Mouse (Mus musculus) large intestine, adult 2 months (tissue): Measurements from ENCODE around the gene Atp2c1. TPM values are rescaled to one million over a fixed set of nuclear protein-coding genes. Genes with fewer than 3 reads are reported as not detected.

ENCODE experiments used
- DNase-seq: peaks from one replicate; pipeline ENCODE4 v3.0.0-alpha.2; 2012; ENCODE audit warnings: low read depth, low spot score
- WGBS: fragments of 180-500 bp; shearing (Covaris S2); methylation state at CpG from one replicate; pipeline ENCODE4 v1.1.7; 2018; 5-methylcytosine and 5-hydroxymethylcytosine counted together
- polyA plus RNA-seq: library from polyadenylated mRNA; depleted of rRNA; stranded (reverse); fragments of >200 nt; gene quantifications from 2 replicates; pipeline ENCODE4 v1.2.3, GENCODE M21; 2012

Atp2c1 gene
- polyA plus RNA-seq, 1 experiment, result 23.3 TPM

DNA sequence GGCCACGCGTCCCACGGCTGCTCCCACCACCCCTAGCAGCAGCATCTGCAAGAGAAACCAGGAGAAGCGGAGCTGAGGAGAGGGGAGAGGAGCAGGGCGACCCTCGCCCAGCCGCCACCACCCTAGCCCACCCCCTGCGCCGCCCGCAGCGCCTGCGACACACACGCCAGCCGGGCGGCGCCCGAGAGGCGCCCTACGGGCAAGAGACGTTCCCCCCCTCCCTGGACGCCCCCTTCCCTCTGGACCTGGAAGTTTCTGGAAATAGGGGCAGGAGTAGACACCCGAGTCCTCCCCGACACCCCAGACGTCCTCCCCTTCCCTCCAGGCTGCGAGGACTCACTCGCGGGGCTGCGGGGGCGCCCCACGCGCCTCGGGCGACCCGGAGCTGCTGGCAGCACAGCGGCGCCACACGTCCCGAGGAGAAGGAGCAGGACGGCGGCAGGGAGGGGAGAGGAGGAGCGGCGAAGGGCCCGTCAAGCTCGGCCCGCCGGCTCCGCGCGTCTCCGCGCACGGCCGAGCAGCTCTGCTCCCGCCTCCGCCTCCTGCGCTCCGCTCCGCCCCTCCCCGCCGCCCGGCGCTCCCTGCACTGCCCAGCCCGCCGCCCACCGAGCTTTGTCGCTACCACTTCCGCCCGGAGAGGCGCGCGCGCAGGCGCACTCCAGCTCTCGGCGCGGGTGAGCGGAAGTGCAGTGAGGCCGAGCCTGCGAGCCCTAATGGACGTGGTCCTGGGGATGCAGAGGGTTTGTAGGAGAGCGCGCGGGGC lies 32.4 kb downstream of the Atp2c1 start:
- under 1% methylated on average over 80 of the region's 83 CpGs for WGBS
- peak; percentile 57 for DNase-seq

DNA sequence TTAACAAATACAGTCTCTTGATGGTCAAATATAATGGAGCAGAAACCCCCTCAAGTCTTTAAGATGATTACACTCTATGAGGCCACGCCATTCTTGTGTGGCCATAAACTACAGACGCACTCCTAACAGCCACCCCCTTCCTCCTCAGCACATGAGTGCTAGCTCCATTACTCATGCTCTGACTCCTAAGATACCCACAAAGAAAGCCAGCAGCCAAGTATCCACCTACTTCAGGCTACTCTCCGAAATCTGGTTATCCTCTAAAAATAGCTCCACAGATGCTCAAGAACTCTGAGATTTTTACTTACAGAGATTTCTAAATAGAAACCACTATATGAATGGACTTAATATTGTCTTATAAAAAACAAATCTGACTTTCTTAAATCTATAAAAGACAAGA lies 34.4 kb downstream of the Atp2c1 start:
- 48% methylated on average over 3 of the region's 3 CpGs for WGBS
- no peak for DNase-seq

DNA sequence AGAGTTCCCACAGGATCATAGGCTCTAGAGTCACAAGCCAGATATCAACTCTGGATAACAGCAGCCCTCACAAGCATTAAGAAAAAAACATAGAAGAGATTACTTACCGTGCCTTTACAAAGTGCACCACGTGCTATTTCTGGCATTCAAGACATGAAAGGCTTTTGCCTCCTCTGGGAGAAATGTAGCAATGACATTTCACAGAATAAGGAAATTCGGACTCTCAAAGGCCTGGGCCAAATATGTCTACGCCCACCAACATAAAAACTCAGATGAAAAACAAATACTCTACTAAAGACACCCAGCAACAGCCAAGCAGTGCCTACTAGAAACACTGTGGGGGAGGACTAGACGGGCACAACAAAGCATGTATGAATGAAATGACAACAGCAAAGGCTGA lies 38.8 kb downstream of the Atp2c1 start:
- 27% methylated on average over 5 of the region's 5 CpGs for WGBS

GRCm38 (mm10) chr9:105484338-105485084 lies 42.6 kb downstream of the Atp2c1 start:
- 44% methylated on average over 5 of the region's 5 CpGs for WGBS

More for the DNA sequence above, 38.8 kb downstream of the Atp2c1 start:
- no peak for DNase-seq

DNA sequence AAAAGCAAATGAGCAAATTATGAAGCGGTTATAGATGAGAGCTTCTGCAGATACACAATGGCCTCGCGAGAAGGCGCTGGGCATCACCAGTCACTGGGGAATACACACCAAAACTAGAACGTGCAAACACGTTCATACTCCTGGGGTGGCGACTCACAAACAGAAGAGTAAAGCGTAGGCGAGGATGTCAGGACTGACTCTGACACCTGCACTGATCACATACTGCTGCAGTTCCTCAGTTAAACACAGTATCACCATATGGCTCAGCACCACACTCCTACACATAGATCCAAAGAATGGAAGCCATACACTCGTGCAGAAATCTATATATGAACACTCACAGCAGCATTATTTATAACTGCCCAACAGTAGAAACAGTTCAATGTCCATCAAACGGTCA lies 43.2 kb downstream of the Atp2c1 start:
- no peak for DNase-seq
- 87% methylated on average over 11 of the region's 11 CpGs for WGBS

More at GRCm38 (mm10) chr9:105484338-105485084, 42.6 kb downstream of the Atp2c1 start:
- DNase-seq, result no peak

DNA sequence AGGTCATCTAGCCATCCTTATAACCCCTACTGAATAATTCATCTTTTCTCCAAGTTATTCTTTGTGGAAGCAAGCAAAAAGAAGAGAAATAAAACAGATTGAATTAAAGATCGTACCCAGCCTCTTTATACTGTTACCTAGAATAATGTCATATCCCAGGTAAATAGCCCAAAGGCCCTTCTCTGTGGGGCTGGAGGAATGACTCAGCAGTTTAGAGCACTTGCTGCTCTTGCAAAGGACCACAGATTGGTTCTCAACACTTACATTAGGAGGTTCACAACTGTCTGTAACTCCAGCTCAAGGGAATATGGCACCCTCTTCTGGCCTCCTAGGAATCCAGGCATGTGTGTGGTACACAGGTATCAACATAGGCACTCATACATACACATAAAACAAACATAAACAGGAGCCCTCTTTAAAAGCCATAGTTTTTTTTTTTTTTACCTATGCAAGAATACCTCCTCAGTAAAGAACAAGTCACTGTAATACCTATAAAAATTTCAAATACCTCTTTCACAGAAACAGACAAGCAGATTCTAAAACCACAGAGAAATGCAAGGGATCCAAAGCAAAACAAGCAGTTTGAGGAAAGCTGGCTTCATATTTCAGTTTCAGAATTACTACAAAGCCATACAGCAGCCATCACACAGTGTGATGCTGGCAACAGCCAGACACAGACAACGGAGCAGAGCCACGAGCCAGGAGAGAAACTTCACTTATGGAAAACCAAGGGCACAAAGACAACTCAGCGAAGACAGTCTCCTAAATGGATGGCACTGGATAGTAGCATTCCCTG lies 44.2 kb downstream of the Atp2c1 start:
- 80% methylated on average over 4 of the region's 4 CpGs for WGBS
- no peak for DNase-seq

DNA sequence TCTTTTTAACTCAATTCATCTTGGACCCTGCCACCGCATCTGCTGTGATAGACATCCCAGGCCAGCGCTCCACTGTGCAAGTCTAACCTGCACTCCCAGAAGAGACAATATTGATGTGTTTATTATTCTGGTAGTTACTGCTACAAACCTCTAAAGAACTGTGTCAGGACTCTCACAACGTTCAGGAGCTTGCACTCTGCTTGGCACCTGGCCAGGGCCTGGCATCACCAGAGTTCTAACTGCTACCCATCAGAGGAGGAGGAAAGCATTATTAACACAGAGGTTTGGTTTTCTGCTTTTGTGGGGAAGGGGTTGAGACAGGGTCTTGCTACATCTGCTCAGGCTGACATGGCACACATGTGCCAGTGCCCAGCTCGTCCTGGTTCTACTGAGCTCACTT lies 45.0 kb downstream of the Atp2c1 start:
- no peak for DNase-seq
- WGBS, result 66% methylated on average over 4 of the region's 4 CpGs

DNA sequence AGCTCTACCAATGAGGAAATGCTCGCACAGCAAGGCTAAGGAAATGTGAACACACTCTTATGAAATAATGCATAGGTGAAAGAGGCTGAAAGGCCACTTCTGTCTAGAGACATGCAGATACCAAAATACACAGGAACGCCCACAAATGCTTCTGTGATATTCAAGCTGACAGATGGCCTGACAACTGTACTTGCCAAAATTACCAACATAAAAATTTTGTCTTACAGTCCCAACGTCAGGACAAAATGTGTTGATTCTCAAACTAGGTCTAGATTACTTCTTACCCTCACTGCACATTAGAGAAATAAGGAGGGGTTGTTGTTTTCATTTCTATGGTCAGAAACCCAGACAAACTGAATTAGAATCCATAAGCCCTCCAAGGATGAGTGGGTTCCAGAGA lies 51.0 kb downstream of the Atp2c1 start:
- no peak for DNase-seq
- WGBS, result 75% methylated on average over 3 of the region's 3 CpGs

- DNase-seq, result no peak
- WGBS, result 81% methylated on average over 3 of the region's 3 CpGs
These were observed 52.2 kb downstream of the Atp2c1 start for GRCm38 (mm10) chr9:105474910-105475309.

DNA sequence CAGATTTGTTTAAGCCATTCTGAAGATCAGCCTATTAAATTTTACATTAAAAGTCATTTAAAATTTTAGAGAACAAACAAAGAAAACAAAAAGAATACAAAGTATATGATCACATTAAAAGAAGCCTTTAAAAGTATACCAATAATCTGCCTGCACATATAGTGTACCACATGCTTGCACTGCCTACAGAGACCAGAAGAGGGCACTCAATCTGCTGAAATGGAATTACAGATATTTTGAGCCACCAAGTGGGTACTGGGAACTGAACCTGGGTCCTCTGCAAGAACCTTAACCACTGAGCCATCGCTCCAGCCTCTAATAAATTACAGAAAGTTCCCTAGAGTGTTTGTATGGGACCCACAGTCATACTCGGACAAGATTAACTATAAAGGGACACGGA lies 59.3 kb downstream of the Atp2c1 start:
- 97% methylated on average over 3 of the region's 3 CpGs for WGBS
- DNase-seq, result no peak

GRCm38 (mm10) chr9:105461496-105461895 lies 65.6 kb downstream of the Atp2c1 start:
- DNase-seq, result no peak
- 86% methylated on average over 7 of the region's 7 CpGs for WGBS

GRCm38 (mm10) chr9:105459032-105459431 lies 68.1 kb downstream of the Atp2c1 start:
- DNase-seq, result no peak
- 80% methylated on average over 13 of the region's 13 CpGs for WGBS

GRCm38 (mm10) chr9:105408549-105408948 lies 118.6 kb downstream of the Atp2c1 start:
- WGBS, result 90% methylated on average over 6 of the region's 6 CpGs
- no peak for DNase-seq

GRCm38 (mm10) chr9:105395218-105395627 lies 131.9 kb downstream of the Atp2c1 start, which contains the start of the genes Aste1 and Nek11:
Aste1 (plus strand) TSS chr9:105395392.
Nek11 (minus strand) TSS chr9:105395524.
- DNase-seq, result peak; percentile 75
- under 1% methylated on average over 44 of the region's 44 CpGs for WGBS

- DNase-seq, result no peak
- 15% methylated on average over 11 of the region's 11 CpGs for WGBS
These were observed 132.4 kb downstream of the Atp2c1 start for GRCm38 (mm10) chr9:105394720-105395119.

- no peak for DNase-seq
- WGBS, result 69% methylated on average over 4 of the region's 5 CpGs
These were observed 136.5 kb downstream of the Atp2c1 start for GRCm38 (mm10) chr9:105390616-105391015.

- WGBS, result 7% methylated on average over 4 of the region's 4 CpGs
- peak; percentile 40 for DNase-seq
These were observed 137.8 kb downstream of the Atp2c1 start for GRCm38 (mm10) chr9:105389289-105389688.

DNA sequence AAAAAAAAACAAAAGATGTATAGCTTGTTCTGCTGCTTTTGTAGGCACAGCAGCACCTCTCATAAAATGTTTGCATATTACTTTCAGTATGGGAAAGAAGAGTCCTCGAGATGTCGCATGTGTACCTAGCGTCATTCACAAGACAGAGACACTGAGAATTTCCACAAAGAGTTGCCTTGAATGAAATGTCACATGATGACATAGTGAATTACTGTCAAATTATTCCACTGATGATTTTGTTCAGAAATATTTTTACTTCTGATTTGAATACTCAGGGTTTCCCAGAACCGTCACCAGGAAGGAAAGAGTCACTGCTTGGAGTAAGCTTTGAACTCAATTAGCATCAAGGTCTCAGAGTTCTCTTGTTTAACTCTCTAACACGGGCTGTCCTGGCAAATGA lies 139.7 kb downstream of the Atp2c1 start:
- DNase-seq, result no peak
- WGBS, result 67% methylated on average over 5 of the region's 5 CpGs

DNA sequence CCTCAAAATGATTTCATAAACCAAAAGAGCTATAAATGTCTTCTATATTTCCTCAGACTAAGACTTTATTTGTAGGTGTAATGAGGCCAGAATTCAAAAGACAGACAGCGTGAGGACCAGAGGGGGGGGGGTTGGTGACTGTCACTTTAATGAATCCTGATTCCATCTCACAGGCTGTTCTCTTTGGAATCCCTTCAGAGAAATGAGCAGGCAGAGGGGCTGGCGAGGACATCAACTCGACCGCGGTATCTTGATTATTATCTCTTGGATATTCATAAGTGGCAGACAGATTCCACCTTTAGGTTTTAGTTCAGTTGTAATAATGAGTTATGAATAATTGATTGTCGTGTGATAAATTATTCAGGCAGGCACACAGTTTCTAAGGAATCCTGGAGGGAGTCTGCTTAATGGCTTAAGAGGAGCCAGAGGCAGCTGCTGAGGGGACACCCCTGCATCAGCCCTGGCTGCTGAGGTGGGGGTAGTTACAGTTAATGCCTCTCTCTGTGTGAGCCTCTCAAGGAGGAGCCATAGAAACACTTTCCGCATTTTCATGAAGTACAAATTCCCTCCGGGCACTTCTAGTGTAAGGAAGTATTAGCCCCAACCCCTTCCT lies 147.5 kb downstream of the Atp2c1 start:
- 85% methylated on average over 8 of the region's 8 CpGs for whole genome bisulfite sequencing
- no peak for DNase-seq

DNA sequence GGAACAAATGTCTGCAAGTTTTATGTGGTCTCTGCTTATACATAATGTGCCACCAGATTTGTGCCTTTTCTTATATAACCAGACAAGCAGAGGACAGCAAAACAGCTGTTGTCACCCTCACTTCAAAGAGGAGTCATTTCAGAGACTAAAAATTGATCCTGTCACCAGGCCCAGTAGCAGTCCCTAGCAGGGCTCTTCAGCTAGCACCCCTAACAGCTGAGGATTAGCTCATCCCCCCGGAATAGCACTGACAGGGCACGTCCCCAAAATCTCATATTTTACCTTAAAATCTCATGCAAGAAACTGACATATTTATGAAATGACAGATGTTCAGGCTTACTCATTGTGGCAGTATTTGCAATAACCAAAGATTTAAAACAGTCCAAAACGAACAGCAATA lies 149.5 kb downstream of the Atp2c1 start:
- no peak for DNase-seq
- 60% methylated on average over 3 of the region's 3 CpGs for WGBS
